Mouse (Mus musculus) CH12.LX (cell line): ENCODE data around the gene Iqschfp.

Experiments
- CHD1 ChIP-seq: IDR thresholded peaks from 2 replicates; pipeline ENCODE4 v1.6.1; 2012; ENCODE audit warnings: low read depth, low read length, improper control_type of control experiment, inconsistent platforms
- CTCF ChIP-seq, 2 experiments: IDR thresholded peaks in 1 of 2; conservative IDR thresholded peaks in 1 of 2; 2 replicates each; pipeline ENCODE4 v1.5.1; 2011 to 2012; ENCODE audit warnings: low read depth in 2 of 2, low read length in 2 of 2, improper control_type of control experiment in 1 of 2, inconsistent platforms in 1 of 2, mild to moderate bottlenecking in 1 of 2, moderate library complexity in 1 of 2
- EP300 ChIP-seq: IDR thresholded peaks from 2 replicates; pipeline ENCODE4 v1.6.1; 2011; ENCODE audit warnings: low read length, improper control_type of control experiment
- ETS1 ChIP-seq: conservative IDR thresholded peaks from 2 replicates; pipeline ENCODE4 v1.6.1; 2012; ENCODE audit warnings: low read depth, mild to moderate bottlenecking, inconsistent platforms, low read length, improper control_type of control experiment, moderate library complexity
- JUND ChIP-seq: conservative IDR thresholded peaks from 2 replicates; pipeline ENCODE4 v1.6.1; 2011; ENCODE audit warnings: low read depth, low read length, improper control_type of control experiment
- MAFK ChIP-seq: IDR thresholded peaks from 2 replicates; pipeline ENCODE4 v1.6.1; 2011; ENCODE audit warnings: low read length, improper control_type of control experiment; ENCODE audit not compliant: insufficient replicate concordance
- RAD21 ChIP-seq: IDR thresholded peaks from 2 replicates; pipeline ENCODE4 v1.6.1; 2011; ENCODE audit warnings: low read depth, mild to moderate bottlenecking, low read length, improper control_type of control experiment, moderate library complexity

GRCm38 (mm10) chr3:68493586-68494295 lies 601.7 kb downstream of the Iqschfp start:
- TF ChIP-seq EP300 (no peak), RAD21 (no peak), MAFK (no peak), CHD1 (no peak), CTCF (conservative IDR thresholded peaks at IDR 0.05 in 1 of 2, IDR thresholded peaks at IDR 0.05 in 1 of 2; ENCODE audit: low read depth in 2 of 2, low read length in 2 of 2) (no peak), ETS1 (no peak), JUND (no peak)
